Mouse (Mus musculus) retina, postnatal 7 days (tissue): Measurements from ENCODE around the gene Zfp865.
"Not testable (repeated sequence)": the region's sequence is repeated elsewhere in the genome, so short reads cannot be mapped to it uniquely, and the experiment has no call there.

Experiments
- DNase-seq: peaks from one replicate; pipeline ENCODE4 v3.0.0-alpha.2; 2012; ENCODE audit warnings: low read depth, low spot score

Gene Zfp865

GRCm38 (mm10) chr7:5020000-5020681 lies at the start of gene Zfp865, which contains the start of gene Ccdc106:
Gene Zfp865, plus strand, starts transcription at chr7:5020376.
Gene Ccdc106, plus strand, starts transcription at chr7:5020553.
- peak; percentile 98 for DNase-seq

GRCm38 (mm10) chr7:4971068-4971467 lies 49.1 kb upstream of the Zfp865 start, which contains the start of gene Sbk3:
Gene Sbk3, minus strand, starts transcription at chr7:4971168.
- DNase-seq = no peak

- DNase-seq = no peak
These were observed 48.5 kb upstream of the Zfp865 start for GRCm38 (mm10) chr7:4971710-4972109.

GRCm38 (mm10) chr7:4972321-4973047 lies 47.7 kb upstream of the Zfp865 start:
- DNase-seq = no peak

- DNase-seq = no peak
These were observed 44.7 kb upstream of the Zfp865 start for GRCm38 (mm10) chr7:4975455-4975854.

- no peak for DNase-seq
These were observed 43.3 kb upstream of the Zfp865 start for GRCm38 (mm10) chr7:4976832-4977231.

- no peak for DNase-seq
These were observed 31.9 kb upstream of the Zfp865 start for GRCm38 (mm10) chr7:4988250-4988649.

GRCm38 (mm10) chr7:4993347-4993998 lies 26.7 kb upstream of the Zfp865 start:
- no peak for DNase-seq

- no peak for DNase-seq
These were observed 26.0 kb upstream of the Zfp865 start for GRCm38 (mm10) chr7:4993999-4994788.

- no peak for DNase-seq
These were observed 24.7 kb upstream of the Zfp865 start for GRCm38 (mm10) chr7:4995268-4996002.

GRCm38 (mm10) chr7:4996003-4996895 lies 23.9 kb upstream of the Zfp865 start, which contains the start of gene Zfp579:
Gene Zfp579, minus strand, starts transcription at chr7:4996158.
- peak; percentile 90 for DNase-seq

GRCm38 (mm10) chr7:4996934-4997333 lies 23.2 kb upstream of the Zfp865 start:
- DNase-seq = no peak

GRCm38 (mm10) chr7:4999876-5000275 lies 20.3 kb upstream of the Zfp865 start:
- no peak for DNase-seq

GRCm38 (mm10) chr7:5002876-5003275 lies 17.3 kb upstream of the Zfp865 start:
- not testable (repeated sequence) for DNase-seq

- no peak for DNase-seq
These were observed 11.9 kb upstream of the Zfp865 start for GRCm38 (mm10) chr7:5008229-5008628.

- DNase-seq = no peak
These were observed 7.3 kb upstream of the Zfp865 start for GRCm38 (mm10) chr7:5012681-5013513.

- peak; percentile 98 for DNase-seq
These were observed 5.7 kb upstream of the Zfp865 start, which contains the start of the genes Zfp524 and Fiz1 for GRCm38 (mm10) chr7:5014251-5015117. Gene Zfp524, plus strand, starts transcription at chr7:5014415. Gene Fiz1, minus strand, starts transcription at chr7:5014697.
